ENCODE assay signal across 10 mouse cellular contexts in the genomic region with DNA sequence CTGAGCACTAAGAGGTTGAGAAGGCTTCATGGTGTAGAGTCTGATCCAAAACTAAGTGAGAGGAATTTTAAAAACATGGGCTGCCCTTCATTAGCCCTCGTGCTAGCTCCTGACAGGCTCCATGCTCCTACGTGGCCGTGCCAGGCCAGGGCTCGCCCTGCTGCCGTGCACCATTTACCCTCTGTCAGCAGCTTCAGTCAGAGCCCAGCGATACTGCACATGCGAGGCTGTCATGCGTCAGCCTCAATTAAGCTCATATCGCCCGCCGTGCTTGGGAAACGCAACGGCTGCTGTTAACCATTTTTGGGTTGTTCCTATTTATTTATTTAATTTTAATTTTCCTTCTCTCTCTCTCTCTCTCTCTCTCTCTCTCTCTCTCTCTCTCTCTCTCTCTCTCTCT.
DNase-seq lines count a peak whose midpoint lies in the region; ATAC-seq and TF ChIP-seq lines count a peak whose summit lies in the region.
"Had no signal": no experiment of that assay in that cellular context is flagged by ENCODE, and none has a peak within 500 bp of the region (broad histone marks: within the 10 kb centered on the region; RNA-seq: fewer than 3 reads in every experiment).

No protein-coding gene starts in this region.

- H3K4me3 ChIP-seq in embryonic facial prominence, embryonic 13.5 days = no peak overlapping the region
- no peak overlapping the region for H3K4me3 ChIP-seq in midbrain, embryonic 12.5 days
- H3K4me3 ChIP-seq: limb, embryonic 15.5 days had no signal

- no peak for ATAC-seq in embryonic facial prominence, embryonic 13.5 days (ENCODE audit: insufficient number of reproducible peaks, insufficient read depth, low FRiP score, low TSS enrichment, low read depth)
- peak; percentile 65; the same call in 1 of the 2 replicates for ATAC-seq in midbrain, embryonic 12.5 days (ENCODE audit: low FRiP score, low read depth)
- ATAC-seq in erythroblast, adult 5-6 weeks (replicated peaks; ENCODE audit: low FRiP score, poor library complexity, severe bottlenecking) = no peak

- H3K27ac ChIP-seq in embryonic facial prominence, embryonic 13.5 days = no peak overlapping the region
- no peak overlapping the region; the same call in 1 of the 2 replicates for H3K27ac ChIP-seq in midbrain, embryonic 12.5 days (replicated peaks)
- H3K27ac ChIP-seq: limb, embryonic 15.5 days had no signal

- TF ChIP-seq CTCF in brain, embryonic 14.5 days (IDR thresholded peaks at IDR 0.05; ENCODE audit: borderline replicate concordance, extremely low read depth, insufficient read depth, insufficient read length) = no peak

- 33% methylated on average over 13 of the region's 13 CpGs for WGBS in embryonic facial prominence, embryonic 13.5 days
- 45% methylated on average over 13 of the region's 13 CpGs for WGBS in midbrain, embryonic 12.5 days

- H3K9me3 ChIP-seq in embryonic facial prominence, embryonic 13.5 days = no peaks in the 10 kb centered on the region
- H3K9me3 ChIP-seq in midbrain, embryonic 12.5 days = no peaks in the 10 kb centered on the region
- H3K9me3 ChIP-seq: limb, embryonic 15.5 days had no signal

- TF ChIP-seq POLR2A in brain, embryonic 14.5 days (IDR thresholded peaks at IDR 0.05; ENCODE audit: borderline replicate concordance, extremely low read depth, insufficient read depth, insufficient read length, poor library complexity, severe bottlenecking) = no peak

- peak; percentile 15 for DNase-seq in heart, postnatal 4 days
- DNase-seq in heart, adult 18-20 months = no peak
- peak; percentile 75 for DNase-seq in brain, embryonic 14.5 days (ENCODE audit: low read depth)
- no peak for DNase-seq in urinary bladder, postnatal 10 days (ENCODE audit: low spot score)
- DNase-seq in gastrocnemius, postnatal 14 days = no peak

- no peaks in the 10 kb centered on the region for H3K27me3 ChIP-seq in embryonic facial prominence, embryonic 13.5 days
- no peaks in the 10 kb centered on the region for H3K27me3 ChIP-seq in midbrain, embryonic 12.5 days
- H3K27me3 ChIP-seq: CH12.LX; limb, embryonic 15.5 days had no signal

- H3K4me1 ChIP-seq in embryonic facial prominence, embryonic 13.5 days = peaks cover 3% of the 10 kb centered on the region
- peaks cover 19% of the 10 kb centered on the region for H3K4me1 ChIP-seq in midbrain, embryonic 12.5 days
- H3K4me1 ChIP-seq: limb, embryonic 15.5 days had no signal

- H3K36me3 ChIP-seq in embryonic facial prominence, embryonic 13.5 days = no peaks in the 10 kb centered on the region
- no peaks in the 10 kb centered on the region for H3K36me3 ChIP-seq in midbrain, embryonic 12.5 days
- H3K36me3 ChIP-seq: limb, embryonic 15.5 days had no signal

- peak overlapping the region; percentile 33 for H3K4me2 ChIP-seq in embryonic facial prominence, embryonic 13.5 days
- H3K4me2 ChIP-seq in midbrain, embryonic 12.5 days (replicated peaks) = no peak overlapping the region
- H3K4me2 ChIP-seq: limb, embryonic 15.5 days had no signal

- H3K9ac ChIP-seq in embryonic facial prominence, embryonic 13.5 days = no peak overlapping the region
- no peak overlapping the region for H3K9ac ChIP-seq in midbrain, embryonic 12.5 days (replicated peaks)
- H3K9ac ChIP-seq: limb, embryonic 15.5 days had no signal

- intact Hi-C loops in gastrocnemius, postnatal 14 days (cut with DNase I; ENCODE audit: low total_unique reads) = no loop called here

Comparison
In these comparisons a context has a peak if more than half of its experiments do, and no peak if none do; other contexts are left out.
1. DNase-seq: peak in heart, postnatal 4 days (single experiment) and brain, embryonic 14.5 days (single experiment); none in heart, adult 18-20 months (0 of 2), urinary bladder, postnatal 10 days (single experiment) and gastrocnemius, postnatal 14 days (single experiment).